Mouse (Mus musculus): ENCODE results near the gene Map2k2.

GRCm38 (mm10) chr10:81138821-81139528 is 33.3 kb downstream of the Map2k2 start:
- TF ChIP-seq CTCF (IDR thresholded peaks at IDR 0.05; ENCODE audit: borderline replicate concordance, insufficient read depth, low read length) (no peak), POLR2A (IDR thresholded peaks at IDR 0.05; ENCODE audit: low read depth, low read length) (no peak)
